Mouse (Mus musculus): ENCODE data around the gene Tmem114. TPM values are rescaled to one million over a fixed set of nuclear protein-coding genes. Genes with fewer than 3 reads are reported as not detected.

The Tmem114 gene
- not detected for polyA plus RNA-seq (2012; fragmentation: generic; extraction: Trizol)

DNA sequence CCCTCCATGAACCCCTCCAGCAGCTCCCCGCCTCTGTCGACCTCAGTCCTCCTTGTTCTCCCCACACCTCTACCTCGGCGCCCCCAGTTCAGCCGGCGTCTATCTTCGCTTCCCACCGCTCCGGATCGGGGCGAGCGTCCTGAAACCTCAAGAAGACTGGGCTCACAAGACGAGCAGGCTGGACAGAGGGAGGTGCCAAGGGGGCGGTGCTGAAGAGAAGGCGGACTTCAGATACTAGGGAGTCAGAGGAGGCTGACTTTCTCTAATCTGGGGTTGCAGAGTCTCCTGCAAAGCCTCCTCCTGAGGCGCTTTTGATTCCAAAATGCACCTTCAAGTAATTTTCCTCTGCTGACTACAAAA lies at the start of gene Tmem114:
TSS of gene Tmem114 (minus strand) at position 166 of the 360 bp plus-strand sequence.

DNA sequence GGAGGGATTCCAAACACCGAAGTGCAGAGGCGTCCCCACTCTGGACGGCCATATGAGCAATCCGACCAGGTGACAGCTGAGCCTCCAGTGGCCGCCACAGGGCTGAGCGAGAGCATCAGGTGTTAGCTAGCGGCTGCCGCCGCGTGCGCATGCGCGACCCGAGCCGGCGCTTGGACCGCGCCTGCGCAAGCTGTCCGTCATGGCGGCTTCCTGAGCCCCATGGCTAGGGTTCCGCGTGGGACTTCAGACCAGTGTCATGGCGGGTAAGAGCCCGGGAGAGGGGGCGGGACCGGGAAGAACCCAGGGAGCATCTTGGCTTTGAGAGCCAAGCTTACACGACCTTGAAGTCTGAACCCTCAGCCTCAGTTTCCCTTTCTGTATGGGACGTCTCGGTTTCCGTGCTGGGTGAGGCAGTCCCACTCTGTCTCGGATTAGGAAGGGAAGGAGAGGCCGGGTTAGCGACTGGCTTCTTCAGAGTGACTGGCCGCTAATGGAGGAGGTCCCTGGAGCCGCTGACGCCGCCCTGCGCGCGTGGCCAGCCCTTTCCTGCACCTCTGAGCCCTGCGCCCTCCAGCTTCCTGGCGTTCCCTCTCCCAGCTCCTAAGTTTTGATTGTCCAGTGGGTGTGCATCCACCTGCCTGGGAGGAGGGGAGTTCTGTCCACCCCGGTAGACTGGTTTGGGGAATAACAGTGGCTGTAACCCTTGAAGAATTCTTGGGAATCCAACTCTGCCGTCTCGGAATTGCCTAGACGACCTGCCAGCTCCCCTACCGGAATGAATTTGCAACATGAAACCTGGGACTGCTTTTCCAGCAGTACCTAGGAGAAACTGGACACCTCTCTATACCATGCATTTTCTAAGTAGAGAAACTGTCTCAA lies 45.9 kb upstream of the Tmem114 start, which contains the start of gene Mettl22:
TSS of gene Mettl22 (plus strand) at position 186 of the 879 bp plus-strand sequence.

Other genes with a start within 250 kb of the Tmem114 start
- gene Mettl22, start 45.7 kb upstream of the Tmem114 start, polyA plus RNA-seq (2012; fragmentation: generic; extraction: Trizol), result 1 to 10 TPM; 4.6 to 7.3 TPM
- gene Abat, start 88.3 kb upstream of the Tmem114 start, polyA plus RNA-seq (2012; fragmentation: generic; extraction: Trizol), result under 1 TPM; under 0.01 to 0.60 TPM
- 10 to 100 TPM; 36.4 to 39.2 TPM for gene Pmm2, start 212.5 kb upstream of the Tmem114 start, polyA plus RNA-seq (2012; fragmentation: generic; extraction: Trizol)
- gene Tmem186, start 212.6 kb upstream of the Tmem114 start, polyA plus RNA-seq (2012; fragmentation: generic; extraction: Trizol), result 1 to 10 TPM; 1.6 to 7.5 TPM
- gene Carhsp1, start 247.0 kb upstream of the Tmem114 start, polyA plus RNA-seq (2012; fragmentation: generic; extraction: Trizol), result 10 to 100 TPM; 45.9 to 90.7 TPM

Data from C3H10T1/2 (cell line).